Comparison of ENCODE assay signal across 9 mouse cellular contexts in genomic region chr2:180050986-180051385, GRCm38 (mm10). TPM values are rescaled to one million over a fixed set of nuclear protein-coding genes. Genes with fewer than 3 reads are reported as not detected.
A peak's percentile ranks its signal among the peaks of the same experiment; 100 is the strongest.
DNase-seq lines count a peak whose midpoint lies in the region; ATAC-seq and TF ChIP-seq lines count a peak whose summit lies in the region.
"Had no signal": no experiment of that assay in that cellular context is flagged by ENCODE, and none has a peak within 500 bp of the region (broad histone marks: within the 10 kb centered on the region; RNA-seq: fewer than 3 reads in every experiment).

No protein-coding gene starts in this region.

- peaks cover 11% of the 10 kb centered on the region for H3K36me3 ChIP-seq in heart, embryonic 11.5 days (ENCODE audit: control insufficient read depth, insufficient read depth, low read length)
- H3K36me3 ChIP-seq in testis, adult 2 months (ENCODE audit: control insufficient read depth, insufficient read depth, low read length), result no peaks in the 10 kb centered on the region

- H3K9ac ChIP-seq in heart, embryonic 11.5 days (ENCODE audit: low read depth, low read length), result no peak overlapping the region
- H3K9ac ChIP-seq: embryonic facial prominence, embryonic 13.5 days had no signal

- H3K4me2 ChIP-seq in heart, embryonic 11.5 days, result no peak overlapping the region
- H3K4me2 ChIP-seq: embryonic facial prominence, embryonic 13.5 days had no signal

- H3K4me3 ChIP-seq in bone marrow, adult 2 months (replicated peaks; ENCODE audit: control insufficient read depth, low read depth, low read length), result no peak overlapping the region
- no peak overlapping the region for H3K4me3 ChIP-seq in embryonic fibroblast, embryonic 13.5 days (ENCODE audit: insufficient read depth, low read length)
- H3K4me3 ChIP-seq in heart, embryonic 11.5 days (ENCODE audit: low read depth, low read length), result no peak overlapping the region
- no peak overlapping the region for H3K4me3 ChIP-seq in testis, adult 2 months (ENCODE audit: control insufficient read depth, low read depth, low read length)
- H3K4me3 ChIP-seq: embryonic facial prominence, embryonic 13.5 days had no signal

- no peaks in the 10 kb centered on the region for H3K27me3 ChIP-seq in heart, embryonic 11.5 days (ENCODE audit: control insufficient read depth, insufficient read depth, low read length)
- H3K27me3 ChIP-seq in testis, adult 2 months (ENCODE audit: control insufficient read depth, insufficient read depth, low read length), result no peaks in the 10 kb centered on the region
- H3K27me3 ChIP-seq: embryonic facial prominence, embryonic 13.5 days had no signal

- ATAC-seq in heart, embryonic 11.5 days (replicated peaks; ENCODE audit: insufficient number of reproducible peaks, low FRiP score, low TSS enrichment), result peak; percentile 39; the same call in 1 of the 2 replicates
- ATAC-seq in neutrophil, adult 5-6 weeks (ENCODE audit: extremely low read depth, insufficient number of reproducible peaks, low FRiP score, poor library complexity, severe bottlenecking), result peak; percentile 78

- WGBS in bone marrow, adult 2 months, result 23% methylated on average over 5 of the region's 5 CpGs
- 24% methylated on average over 5 of the region's 5 CpGs for WGBS in heart, embryonic 11.5 days (ENCODE audit: insufficient replicate concordance)

- H3K4me1 ChIP-seq in bone marrow, adult 2 months (ENCODE audit: control insufficient read depth, insufficient read depth, low read length), result no peaks in the 10 kb centered on the region
- H3K4me1 ChIP-seq in embryonic fibroblast, embryonic 13.5 days (ENCODE audit: control insufficient read depth, insufficient read depth, low read length), result no peaks in the 10 kb centered on the region
- no peaks in the 10 kb centered on the region for H3K4me1 ChIP-seq in heart, embryonic 11.5 days (ENCODE audit: control insufficient read depth, insufficient read depth, low read length)
- H3K4me1 ChIP-seq in testis, adult 2 months (ENCODE audit: control insufficient read depth, insufficient read depth, low read length), result no peaks in the 10 kb centered on the region

- H3K27ac ChIP-seq in bone marrow, adult 2 months (ENCODE audit: control insufficient read depth, insufficient read depth, low read depth, low read length, poor library complexity), result no peak overlapping the region
- no peak overlapping the region for H3K27ac ChIP-seq in embryonic fibroblast, embryonic 13.5 days (ENCODE audit: insufficient read depth, low read length)
- H3K27ac ChIP-seq in heart, embryonic 11.5 days (ENCODE audit: low read depth, low read length), result no peak overlapping the region
- no peak overlapping the region for H3K27ac ChIP-seq in testis, adult 2 months (ENCODE audit: control insufficient read depth, insufficient read depth, low read depth, low read length)
- H3K27ac ChIP-seq: embryonic facial prominence, embryonic 13.5 days had no signal

- H3K9me3 ChIP-seq in heart, embryonic 11.5 days (replicated peaks; ENCODE audit: control insufficient read depth, low read length), result no peaks in the 10 kb centered on the region
- H3K9me3 ChIP-seq: embryonic facial prominence, embryonic 13.5 days had no signal

- TF ChIP-seq POLR2A in bone marrow, adult 2 months (IDR thresholded peaks at IDR 0.05; ENCODE audit: borderline replicate concordance, control insufficient read depth, low read depth, low read length), result no peak
- TF ChIP-seq POLR2A in embryonic fibroblast, embryonic 13.5 days (IDR thresholded peaks at IDR 0.05; ENCODE audit: low read depth, low read length), result no peak
- no peak for TF ChIP-seq POLR2A in testis, adult 2 months (IDR thresholded peaks at IDR 0.05; ENCODE audit: control insufficient read depth, low read depth, low read length)

- TF ChIP-seq CTCF in bone marrow, adult 2 months (IDR thresholded peaks at IDR 0.05; ENCODE audit: control insufficient read depth, insufficient read depth, low read length), result peak; percentile 92
- peak; percentile 76 for TF ChIP-seq CTCF in embryonic fibroblast, embryonic 13.5 days (IDR thresholded peaks at IDR 0.05; ENCODE audit: borderline replicate concordance, insufficient read depth, low read length)
- TF ChIP-seq CTCF in testis, adult 2 months (IDR thresholded peaks at IDR 0.05; ENCODE audit: control insufficient read depth, insufficient read depth, insufficient replicate concordance, low read depth, low read length), result peak; percentile 78; the same call in 1 of the 2 replicates

- DNase-seq in CD4-positive helper T cell, adult 2 months (ENCODE audit: low read depth, low spot score), result peak; percentile 81
- peak; percentile 87 to 93 for DNase-seq in kidney, postnatal 25 days
- peak; percentile 78 to 84 for DNase-seq in lung, adult 18-20 months

RNA-seq across cellular contexts. Expression of gene Ss18l1, which starts 8.7 kb away (rescaled TPM):
- 1.4 and 1.9 TPM in 2 replicates for polyA plus RNA-seq in bone marrow, adult 2 months (2011; ENCODE audit: insufficient read depth, insufficient read length, low replicate concordance, missing spikeins)
- 3.4 and 3.9 TPM in 2 replicates for polyA plus RNA-seq in embryonic fibroblast, embryonic 13.5 days (2011; ENCODE audit: insufficient read length, low read depth, missing spikeins)
- 2.3 and 4.8 TPM in 2 replicates for polyA plus RNA-seq in heart, embryonic 11.5 days (2014; fragmentation: Nextera tagmentation; extraction: Ambion mirVana)
- 9.7 and 10.6 TPM in 2 replicates for total RNA-seq in neutrophil, adult 5-6 weeks (2017)
- polyA plus RNA-seq in testis, adult 2 months (2012; rRNA removed), result 4.0 TPM in 2 replicates

RNA-seq across cellular contexts. Expression of gene Psma7, which starts 8.8 kb away (rescaled TPM):
- 81.3 and 149 TPM in 2 replicates for polyA plus RNA-seq in bone marrow, adult 2 months (2011; ENCODE audit: insufficient read depth, insufficient read length, low replicate concordance, missing spikeins)
- 163 and 173 TPM in 2 replicates for polyA plus RNA-seq in embryonic fibroblast, embryonic 13.5 days (2011; ENCODE audit: insufficient read length, low read depth, missing spikeins)
- polyA plus RNA-seq in heart, embryonic 11.5 days (2014; fragmentation: Nextera tagmentation; extraction: Ambion mirVana), result 495 and 521 TPM in 2 replicates
- 139 and 147 TPM in 2 replicates for total RNA-seq in neutrophil, adult 5-6 weeks (2017)
- polyA plus RNA-seq in testis, adult 2 months (2012; rRNA removed), result 38.5 and 42.6 TPM in 2 replicates

RNA-seq across cellular contexts. Expression of gene Mtg2, which starts 19.4 kb away (rescaled TPM):
- 3.5 and 8.2 TPM in 2 replicates for polyA plus RNA-seq in bone marrow, adult 2 months (2011; ENCODE audit: insufficient read depth, insufficient read length, low replicate concordance, missing spikeins)
- 11.4 and 15.2 TPM in 2 replicates for polyA plus RNA-seq in embryonic fibroblast, embryonic 13.5 days (2011; ENCODE audit: insufficient read length, low read depth, missing spikeins)
- polyA plus RNA-seq in heart, embryonic 11.5 days (2014; fragmentation: Nextera tagmentation; extraction: Ambion mirVana), result 24.6 and 27.3 TPM in 2 replicates
- 20.4 and 23.2 TPM in 2 replicates for total RNA-seq in neutrophil, adult 5-6 weeks (2017)
- 7.0 and 7.8 TPM in 2 replicates for polyA plus RNA-seq in testis, adult 2 months (2012; rRNA removed)

RNA-seq across cellular contexts. Expression of gene Lsm14b, which starts 26.2 kb away (rescaled TPM):
- polyA plus RNA-seq in bone marrow, adult 2 months (2011; ENCODE audit: insufficient read depth, insufficient read length, low replicate concordance, missing spikeins), result 19.9 and 37.9 TPM in 2 replicates
- 54.7 and 63.3 TPM in 2 replicates for polyA plus RNA-seq in embryonic fibroblast, embryonic 13.5 days (2011; ENCODE audit: insufficient read length, low read depth, missing spikeins)
- polyA plus RNA-seq in heart, embryonic 11.5 days (2014; fragmentation: Nextera tagmentation; extraction: Ambion mirVana), result 3.9 and 4.3 TPM in 2 replicates
- total RNA-seq in neutrophil, adult 5-6 weeks (2017), result 35.8 and 36.8 TPM in 2 replicates
- polyA plus RNA-seq in testis, adult 2 months (2012; rRNA removed), result 31.8 and 33.7 TPM in 2 replicates

RNA-seq across cellular contexts. Expression of gene Hrh3, which starts 53.3 kb away (rescaled TPM):
- not detected in 2 replicates for polyA plus RNA-seq in bone marrow, adult 2 months (2011; ENCODE audit: insufficient read depth, insufficient read length, low replicate concordance, missing spikeins)
- not detected in 2 replicates for polyA plus RNA-seq in embryonic fibroblast, embryonic 13.5 days (2011; ENCODE audit: insufficient read length, low read depth, missing spikeins)
- polyA plus RNA-seq in heart, embryonic 11.5 days (2014; fragmentation: Nextera tagmentation; extraction: Ambion mirVana), result not detected in 2 replicates
- not detected in 2 replicates for total RNA-seq in neutrophil, adult 5-6 weeks (2017)
- polyA plus RNA-seq in testis, adult 2 months (2012; rRNA removed), result 5.1 and 5.9 TPM in 2 replicates
